Mouse (Mus musculus) frontal cortex, adult (tissue): ENCODE data around the gene Sema4c.
A peak's percentile ranks its signal among the peaks of the same experiment; 100 is the strongest.

ENCODE experiments used
- ATAC-seq: cut with Nextera tagmentation; 2 replicates; pipeline ENCODE4 v1.9.2; 2017; ENCODE audit warnings: mild to moderate bottlenecking, moderate library complexity, mixed read lengths; ENCODE audit not compliant: low TSS enrichment

Gene Sema4c

GRCm38 (mm10) chr1:36558031-36558993, at the start of gene Sema4c:
Sema4c (minus strand) TSS chr1:36558349.
- peak; percentile 41 for ATAC-seq

- peak; percentile 80 for ATAC-seq
Measured at GRCm38 (mm10) chr1:36606951-36607350, 48.8 kb upstream of the Sema4c start.

- no peak for ATAC-seq
Measured at GRCm38 (mm10) chr1:36604254-36605156, 46.4 kb upstream of the Sema4c start.

GRCm38 (mm10) chr1:36603361-36603760, 45.2 kb upstream of the Sema4c start:
- peak; percentile 45 for ATAC-seq

GRCm38 (mm10) chr1:36602271-36602670, 44.1 kb upstream of the Sema4c start:
- ATAC-seq, result no peak

- no peak for ATAC-seq
Measured at GRCm38 (mm10) chr1:36598411-36598810, 40.3 kb upstream of the Sema4c start.

- ATAC-seq, result peak; percentile 34; the same call in 1 of the 2 replicates
Measured at GRCm38 (mm10) chr1:36596114-36596513, 38.0 kb upstream of the Sema4c start.

- ATAC-seq, result no peak
Measured at GRCm38 (mm10) chr1:36595167-36595931, 37.2 kb upstream of the Sema4c start.

- no peak for ATAC-seq
Measured at GRCm38 (mm10) chr1:36593099-36593498, 35.0 kb upstream of the Sema4c start.

GRCm38 (mm10) chr1:36591408-36591807, 33.3 kb upstream of the Sema4c start:
- no peak for ATAC-seq

- no peak for ATAC-seq
Measured at GRCm38 (mm10) chr1:36590664-36591063, 32.5 kb upstream of the Sema4c start.

GRCm38 (mm10) chr1:36589486-36589885, 31.3 kb upstream of the Sema4c start:
- no peak for ATAC-seq

GRCm38 (mm10) chr1:36588476-36589450, 30.6 kb upstream of the Sema4c start:
- ATAC-seq, result no peak

- ATAC-seq, result no peak
Measured at GRCm38 (mm10) chr1:36587860-36588259, 29.7 kb upstream of the Sema4c start.

GRCm38 (mm10) chr1:36586288-36586687, 28.1 kb upstream of the Sema4c start:
- ATAC-seq, result no peak

GRCm38 (mm10) chr1:36583408-36584116, 25.4 kb upstream of the Sema4c start:
- ATAC-seq, result no peak

- no peak for ATAC-seq
Measured at GRCm38 (mm10) chr1:36582211-36582610, 24.1 kb upstream of the Sema4c start.

GRCm38 (mm10) chr1:36581260-36581659, 23.1 kb upstream of the Sema4c start:
- no peak for ATAC-seq

- ATAC-seq, result peak; percentile 79
Measured at GRCm38 (mm10) chr1:36580384-36581207, 22.4 kb upstream of the Sema4c start.
